Mouse (Mus musculus) heart, adult 2 months (tissue): Measurements from ENCODE around the gene Phf11c.

Experiments
- CTCF ChIP-seq: fragments of 200-600 bp; IDR thresholded peaks from 2 replicates; pipeline ENCODE4 v1.8.1; 2022; ENCODE audit warnings: antibody characterized with exemption, mild to moderate bottlenecking, moderate library complexity
- EP300 ChIP-seq: fragments of 200-500 bp; IDR thresholded peaks from 2 replicates; pipeline ENCODE4 v1.6.1; 2011; ENCODE audit warnings: low read depth, low read length, control low read depth; ENCODE audit not compliant: insufficient read depth
- POLR2A ChIP-seq: fragments of 200-500 bp; IDR thresholded peaks from 2 replicates; pipeline ENCODE4 v1.6.1; 2011; ENCODE audit warnings: mild to moderate bottlenecking, low read depth, low read length, control low read depth; ENCODE audit not compliant: insufficient read depth

DNA sequence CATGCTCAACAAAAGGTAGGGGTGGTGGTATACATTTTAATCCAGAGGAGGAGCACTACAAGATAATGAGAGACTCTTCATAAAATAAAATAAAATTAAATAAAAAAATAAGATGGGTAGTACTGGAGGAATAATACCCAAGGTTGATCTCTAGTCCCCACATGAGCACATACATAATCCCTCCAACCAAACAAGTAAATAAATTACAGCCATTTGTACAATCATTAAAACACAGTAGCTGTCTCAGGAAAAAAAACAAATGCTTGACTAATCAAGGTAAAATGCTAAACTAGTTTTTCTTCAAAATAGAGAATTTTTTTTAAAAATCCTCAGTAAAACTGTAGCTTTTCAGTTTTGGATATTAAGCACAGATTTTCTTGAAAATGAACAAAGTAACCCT, 40.0 kb upstream of the Phf11c start:
- TF ChIP-seq POLR2A (no peak), EP300 (no peak), CTCF (no peak)
